Mouse (Mus musculus) kidney, adult 9 months (tissue): Measurements from ENCODE around the gene Casc1.
A peak's percentile ranks its signal among the peaks of the same experiment; 100 is the strongest.

Source experiments
- DNase-seq: peaks from one replicate; pipeline ENCODE4 v3.0.0; 2022

The Casc1 gene

GRCm38 (mm10) chr6:145210816-145211338, at the start of gene Casc1, which contains the start of gene Etfrf1:
Casc1 (minus strand) TSS chr6:145211005.
Etfrf1 (plus strand) TSS chr6:145211134.
- DNase-seq, result peak; percentile 100

GRCm38 (mm10) chr6:145256701-145257073, 45.9 kb upstream of the Casc1 start:
- no peak for DNase-seq

DNA sequence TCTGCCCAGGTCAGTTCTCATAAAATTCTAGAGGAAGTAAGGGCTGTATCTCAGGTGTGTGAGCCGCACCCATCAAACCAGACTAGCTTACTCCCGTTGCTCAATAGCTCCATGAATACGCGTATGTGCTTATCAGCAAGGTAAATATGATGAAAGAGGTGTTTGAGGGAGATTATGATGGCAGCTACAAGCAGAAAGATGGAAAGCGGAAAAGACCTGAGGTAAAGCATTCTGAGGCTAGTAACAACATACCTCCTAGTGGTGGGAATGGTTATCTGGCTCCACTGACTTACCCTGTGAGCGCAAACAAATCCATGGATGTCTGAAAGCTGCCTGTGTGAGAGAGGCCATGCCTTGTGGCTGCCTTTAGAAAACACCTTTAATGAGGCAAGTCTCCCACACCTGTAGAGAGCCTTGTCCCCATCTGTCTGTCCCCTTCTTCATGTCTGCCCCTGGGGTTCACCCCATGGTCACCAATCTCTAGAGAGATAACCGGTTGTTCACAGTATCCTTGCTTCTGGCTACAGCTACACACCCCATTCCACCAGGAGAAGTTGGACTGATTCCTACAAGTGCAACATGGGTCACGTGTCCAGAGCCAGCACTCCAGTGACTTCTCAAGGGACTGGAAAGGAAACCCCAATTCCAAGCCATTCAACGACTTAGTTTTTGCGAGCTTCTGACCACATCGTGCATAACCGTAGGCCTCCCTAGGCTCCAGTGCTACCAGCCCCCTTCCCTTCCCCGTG, 45.3 kb upstream of the Casc1 start:
- peak; percentile 36 for DNase-seq

- DNase-seq, result no peak
Observed at GRCm38 (mm10) chr6:145250820-145251219, 40.0 kb upstream of the Casc1 start.

- DNase-seq, result peak; percentile 88
Observed at GRCm38 (mm10) chr6:145250185-145250791, 39.5 kb upstream of the Casc1 start, which contains the start of gene Kras. Kras (minus strand) TSS chr6:145250239.

GRCm38 (mm10) chr6:145249291-145250184, 38.7 kb upstream of the Casc1 start:
- peak; percentile 53 for DNase-seq

GRCm38 (mm10) chr6:145247886-145248285, 37.1 kb upstream of the Casc1 start:
- no peak for DNase-seq

GRCm38 (mm10) chr6:145246841-145247240, 36.0 kb upstream of the Casc1 start:
- DNase-seq, result no peak

DNA sequence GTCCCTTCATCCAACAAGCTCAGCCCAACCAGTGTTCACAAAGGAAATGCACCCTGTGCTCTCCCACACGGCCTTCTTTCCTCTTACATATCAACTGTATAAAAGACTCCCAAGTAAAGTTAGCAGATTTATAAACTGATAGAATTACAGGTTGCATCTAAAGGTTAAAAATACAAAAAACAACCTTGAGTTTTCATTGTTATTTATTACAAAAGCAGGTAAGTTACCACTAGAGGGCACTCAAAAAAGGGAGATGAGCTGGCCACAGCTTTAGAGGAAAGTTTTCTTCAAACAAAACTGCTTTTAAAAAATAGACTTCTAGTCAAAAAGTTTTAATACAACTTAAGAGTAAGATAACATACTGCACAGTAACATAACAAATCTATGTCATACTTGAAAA, 31.7 kb upstream of the Casc1 start:
- peak; percentile 38 for DNase-seq

- no peak for DNase-seq
Observed at GRCm38 (mm10) chr6:145240285-145240684, 29.5 kb upstream of the Casc1 start.

DNA sequence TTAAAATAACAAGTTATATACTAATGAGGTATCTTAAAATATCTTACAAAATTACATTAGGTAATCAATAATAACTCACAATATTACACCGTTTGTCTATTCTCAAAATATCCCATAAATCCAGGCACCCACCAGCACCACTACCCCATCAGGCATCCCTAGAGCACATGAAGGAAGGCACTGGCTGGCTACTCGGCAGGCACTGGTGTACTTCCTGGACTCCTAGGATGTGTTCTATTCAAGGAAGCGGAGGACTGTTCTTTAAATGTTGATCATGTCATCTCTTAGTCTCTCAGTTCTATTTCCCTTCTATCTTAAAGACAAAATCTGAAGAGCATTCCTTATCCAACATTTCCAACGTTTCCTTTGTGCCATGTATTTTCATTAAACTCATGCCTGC, 26.3 kb upstream of the Casc1 start:
- DNase-seq, result no peak

GRCm38 (mm10) chr6:145235367-145235766, 24.6 kb upstream of the Casc1 start:
- DNase-seq, result no peak

GRCm38 (mm10) chr6:145234391-145234790, 23.6 kb upstream of the Casc1 start:
- DNase-seq, result no peak

DNA sequence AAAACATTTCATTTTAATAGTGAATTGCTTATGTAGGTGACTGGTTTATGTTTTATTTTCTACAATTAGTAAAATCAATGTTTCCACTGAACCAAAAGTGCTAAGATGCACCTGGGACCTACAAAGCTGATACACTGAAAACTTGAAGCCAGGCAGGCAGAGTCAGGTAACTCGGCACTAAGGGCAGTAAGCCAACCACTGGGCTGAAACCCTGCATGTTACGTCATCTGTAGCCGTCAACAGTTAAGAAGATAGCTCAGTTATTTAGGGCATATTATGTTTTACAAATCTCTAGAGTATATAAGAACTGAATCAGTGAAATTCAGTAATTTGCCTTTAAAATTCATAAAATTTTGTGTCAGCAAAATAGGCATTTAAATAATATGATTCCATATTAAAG, 15.5 kb upstream of the Casc1 start:
- no peak for DNase-seq

DNA sequence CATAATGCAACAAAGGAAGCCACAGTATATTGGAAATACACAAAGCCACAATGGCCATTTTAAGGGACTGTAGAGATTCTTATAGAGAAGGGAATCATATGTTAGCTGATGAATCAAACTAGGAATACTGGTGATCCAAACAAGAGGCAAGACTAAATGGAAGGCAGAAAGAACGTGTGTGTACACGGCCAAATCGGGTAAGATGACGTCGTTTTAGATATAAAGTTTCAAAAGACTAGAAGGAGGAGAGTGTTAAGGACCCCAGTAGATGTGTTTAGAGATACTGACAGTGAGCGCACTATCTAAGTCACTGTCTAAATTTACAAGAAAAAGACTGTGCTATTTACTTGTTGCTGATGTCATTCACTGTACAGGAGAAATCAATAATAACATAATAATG, 13.4 kb upstream of the Casc1 start:
- no peak for DNase-seq

GRCm38 (mm10) chr6:145215826-145216225, 5.0 kb upstream of the Casc1 start:
- no peak for DNase-seq

- peak; percentile 7 for DNase-seq
Observed at GRCm38 (mm10) chr6:145213916-145214315, 3.1 kb upstream of the Casc1 start.

- peak; percentile 52 for DNase-seq
Observed at GRCm38 (mm10) chr6:145211376-145212305, 836 bp upstream of the Casc1 start.

- DNase-seq, result peak; percentile 46
Observed at GRCm38 (mm10) chr6:145210056-145210680, 637 bp downstream of the Casc1 start.

DNA sequence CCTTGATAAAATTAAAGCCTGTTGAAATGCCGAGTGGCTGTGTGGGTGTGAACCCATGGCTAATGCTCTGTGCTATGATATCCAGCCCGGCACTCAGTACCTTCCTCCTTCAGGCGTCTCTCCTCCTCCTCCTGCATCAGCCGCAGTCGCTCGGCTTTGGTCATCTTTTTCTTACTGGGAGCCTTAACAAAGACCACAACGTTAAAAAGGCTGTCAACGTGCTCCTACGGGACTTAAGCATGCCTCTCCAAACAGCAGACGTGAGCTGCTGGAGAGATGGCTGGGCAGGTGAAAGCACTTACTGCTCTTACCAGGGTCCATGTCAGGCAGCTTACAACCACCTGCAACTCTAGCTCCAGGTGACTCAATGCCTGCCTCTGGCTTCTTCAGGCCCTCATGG, 5.7 kb downstream of the Casc1 start:
- no peak for DNase-seq

DNA sequence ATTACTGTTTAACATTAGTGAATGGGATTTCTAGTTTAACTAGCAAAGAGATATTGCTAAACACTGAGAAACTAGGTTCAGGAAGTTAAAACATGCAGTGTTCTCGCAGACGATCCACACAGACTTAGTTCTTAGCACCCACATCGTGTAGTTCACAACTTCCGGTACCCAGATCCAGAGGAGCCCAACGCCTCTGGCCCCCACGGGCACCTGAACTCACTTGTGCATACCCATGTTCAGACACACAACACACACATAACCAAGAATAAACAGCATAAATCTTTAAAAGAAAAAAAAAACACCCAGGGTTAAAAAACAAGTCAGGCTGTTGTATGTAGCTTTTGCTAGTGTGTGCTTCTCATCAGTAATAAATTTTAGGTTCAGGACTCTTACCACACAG, 6.4 kb downstream of the Casc1 start:
- no peak for DNase-seq
